Mouse (Mus musculus) MEL (cell line): ENCODE measurements around the gene 4930539E08Rik. TPM values are rescaled to one million over a fixed set of nuclear protein-coding genes. Genes with fewer than 3 reads are reported as not detected.

ENCODE experiments used
- DNase-seq: peaks from one replicate; pipeline ENCODE4 v3.0.0; 2011; ENCODE audit warnings: low read depth, low spot score
- H3K27ac ChIP-seq: 2 replicates; pipeline ENCODE4 v1.5.1; 2012; ENCODE audit warnings: low read depth, mild to moderate bottlenecking, control low read depth, low read length, moderate library complexity; ENCODE audit not compliant: control insufficient read depth
- H3K27me3 ChIP-seq, 2 experiments: fragments of 150-350 bp in 1 of 2; sonication (generic) in 1 of 2; 2 replicates each; pipeline ENCODE4 v1.6.1; 2012; ENCODE audit warnings: low read length in 2 of 2, mild to moderate bottlenecking in 2 of 2, improper control_type of control experiment in 1 of 2, moderate library complexity in 1 of 2; ENCODE audit not compliant: insufficient read depth in 2 of 2, control insufficient read depth in 1 of 2
- H3K36me3 ChIP-seq, 2 experiments: 2 replicates each; pipeline ENCODE4 v1.6.1; 2012 to 2014; ENCODE audit warnings: low read length in 2 of 2, improper control_type of control experiment in 1 of 2, inconsistent platforms in 1 of 2, mild to moderate bottlenecking in 1 of 2; ENCODE audit not compliant: insufficient read depth in 2 of 2, control insufficient read depth in 1 of 2
- H3K4me1 ChIP-seq, 2 experiments: fragments of 150-350 bp in 1 of 2; sonication (generic) in 1 of 2; 2 replicates each; pipeline ENCODE4 v1.6.1; 2012; ENCODE audit warnings: low read length in 2 of 2, improper control_type of control experiment in 1 of 2, mild to moderate bottlenecking in 1 of 2; ENCODE audit not compliant: insufficient read depth in 2 of 2, control insufficient read depth in 1 of 2
- H3K4me3 ChIP-seq, 2 experiments: fragments of 150-350 bp in 1 of 2; sonication (generic) in 1 of 2; 2 replicates each; pipeline ENCODE4 v1.5.1; 2012; ENCODE audit warnings: low read depth in 2 of 2, low read length in 2 of 2, mild to moderate bottlenecking in 2 of 2, moderate library complexity in 2 of 2, control low read depth in 1 of 2, improper control_type of control experiment in 1 of 2; ENCODE audit not compliant: control insufficient read depth in 1 of 2, insufficient read depth in 1 of 2
- H3K79me2 ChIP-seq: 2 replicates; pipeline ENCODE4 v1.6.1; 2012; ENCODE audit warnings: mild to moderate bottlenecking, low read length, moderate library complexity; ENCODE audit not compliant: control insufficient read depth, poor library complexity, insufficient read depth
- H3K9ac ChIP-seq: 2 replicates; pipeline ENCODE4 v1.6.1; 2012; ENCODE audit warnings: low read depth, mild to moderate bottlenecking, control low read depth, low read length, moderate library complexity; ENCODE audit not compliant: control insufficient read depth, poor library complexity, severe bottlenecking
- H3K9me3 ChIP-seq: fragments of 150-350 bp; sonication (generic); replicated peaks from 2 replicates; pipeline ENCODE4 v1.6.1; 2012; ENCODE audit warnings: mild to moderate bottlenecking, low read length, improper control_type of control experiment, moderate library complexity; ENCODE audit not compliant: insufficient read depth
- BHLHE40 ChIP-seq: IDR thresholded peaks from 2 replicates; pipeline ENCODE4 v1.6.1; 2012; ENCODE audit warnings: low read depth, mild to moderate bottlenecking, inconsistent platforms, low read length, improper control_type of control experiment, borderline replicate concordance
- CHD2 ChIP-seq: IDR thresholded peaks from 2 replicates; pipeline ENCODE4 v1.6.1; 2011; ENCODE audit warnings: low read length, improper control_type of control experiment
- CTCF ChIP-seq, 3 experiments: IDR thresholded peaks in 2 of 3; conservative IDR thresholded peaks in 1 of 3; 2 replicates each; pipeline ENCODE4 v1.5.1; 2011 to 2012; ENCODE audit warnings: low read length in 3 of 3, low read depth in 2 of 3, mild to moderate bottlenecking in 2 of 3, improper control_type of control experiment in 1 of 3, inconsistent platforms in 1 of 3, mixed read lengths in 1 of 3, moderate library complexity in 1 of 3; ENCODE audit not compliant: control insufficient read depth in 1 of 3, insufficient read depth in 1 of 3, poor library complexity in 1 of 3, severe bottlenecking in 1 of 3
- ETS1 ChIP-seq: IDR thresholded peaks from 2 replicates; pipeline ENCODE4 v1.6.1; 2012; ENCODE audit warnings: low read depth, mild to moderate bottlenecking, inconsistent platforms, low read length, improper control_type of control experiment, moderate library complexity
- GATA1 ChIP-seq: IDR thresholded peaks from 2 replicates; pipeline ENCODE4 v1.6.1; 2011; ENCODE audit warnings: low read depth, low read length, improper control_type of control experiment
- HCFC1 ChIP-seq: IDR thresholded peaks from 2 replicates; pipeline ENCODE4 v1.6.1; 2012; ENCODE audit warnings: low read depth, mild to moderate bottlenecking, inconsistent platforms, low read length, improper control_type of control experiment, moderate library complexity
- JUND ChIP-seq: IDR thresholded peaks from 2 replicates; pipeline ENCODE4 v1.6.1; 2011; ENCODE audit warnings: low read depth, mild to moderate bottlenecking, improper control_type of control experiment, low read length
- MAX ChIP-seq: IDR thresholded peaks from 2 replicates; pipeline ENCODE4 v1.6.1; 2011; ENCODE audit warnings: low read length, improper control_type of control experiment
- MAZ ChIP-seq: IDR thresholded peaks from 2 replicates; pipeline ENCODE4 v1.6.1; 2012; ENCODE audit warnings: low read depth, mild to moderate bottlenecking, inconsistent platforms, low read length, improper control_type of control experiment
- MXI1 ChIP-seq: IDR thresholded peaks from 2 replicates; pipeline ENCODE4 v1.6.1; 2011; ENCODE audit warnings: mild to moderate bottlenecking, low read depth, low read length, improper control_type of control experiment
- MYB ChIP-seq: IDR thresholded peaks from 2 replicates; pipeline ENCODE4 v1.6.1; 2011; ENCODE audit warnings: mild to moderate bottlenecking, low read depth, low read length, improper control_type of control experiment
- MYC ChIP-seq: IDR thresholded peaks from 2 replicates; pipeline ENCODE4 v1.6.1; 2011; ENCODE audit warnings: low read depth, mild to moderate bottlenecking, low read length, improper control_type of control experiment, moderate library complexity
- NRF1 ChIP-seq: IDR thresholded peaks from 2 replicates; pipeline ENCODE4 v1.6.1; 2014; ENCODE audit warnings: low read depth, mild to moderate bottlenecking, inconsistent platforms, low read length, improper control_type of control experiment, moderate library complexity; ENCODE audit not compliant: poor library complexity, insufficient read depth, severe bottlenecking
- POLR2AphosphoS2 ChIP-seq: IDR thresholded peaks from 2 replicates; pipeline ENCODE4 v1.6.1; 2011; ENCODE audit warnings: low read length, improper control_type of control experiment
- POLR2AphosphoS5 ChIP-seq: IDR thresholded peaks from 2 replicates; pipeline ENCODE4 v1.6.1; 2012; ENCODE audit warnings: low read depth, borderline replicate concordance, mild to moderate bottlenecking, inconsistent platforms, low read length, moderate library complexity, mixed read lengths
- RCOR1 ChIP-seq: IDR thresholded peaks from 2 replicates; pipeline ENCODE4 v1.6.1; 2012; ENCODE audit warnings: low read depth, mild to moderate bottlenecking, inconsistent platforms, low read length, improper control_type of control experiment
- TAL1 ChIP-seq: IDR thresholded peaks from 2 replicates; pipeline ENCODE4 v1.6.1; 2012; ENCODE audit warnings: mild to moderate bottlenecking, inconsistent platforms, low read length, moderate library complexity, mixed read lengths
- TBP ChIP-seq: IDR thresholded peaks from 2 replicates; pipeline ENCODE4 v1.8.0; 2011; ENCODE audit warnings: low read depth, low read length, improper control_type of control experiment
- TCF12 ChIP-seq: IDR thresholded peaks from 2 replicates; pipeline ENCODE4 v1.6.1; 2014; ENCODE audit warnings: low read depth, mild to moderate bottlenecking, inconsistent platforms, low read length, improper control_type of control experiment, moderate library complexity
- UBTF ChIP-seq: IDR thresholded peaks from 2 replicates; pipeline ENCODE4 v1.6.1; 2012; ENCODE audit warnings: low read depth, mild to moderate bottlenecking, inconsistent platforms, low read length, improper control_type of control experiment, moderate library complexity, borderline replicate concordance; ENCODE audit not compliant: insufficient read depth
- USF1 ChIP-seq: IDR thresholded peaks from 2 replicates; pipeline ENCODE4 v1.6.1; 2014; ENCODE audit warnings: low read depth, mild to moderate bottlenecking, inconsistent platforms, low read length, improper control_type of control experiment, moderate library complexity
- ZC3H11A ChIP-seq: IDR thresholded peaks from 2 replicates; pipeline ENCODE4 v1.6.1; 2012; ENCODE audit warnings: low read depth, mild to moderate bottlenecking, inconsistent platforms, low read length, improper control_type of control experiment
- ZMIZ1 ChIP-seq: IDR thresholded peaks from 2 replicates; pipeline ENCODE4 v1.6.1; 2012; ENCODE audit warnings: low read depth, mild to moderate bottlenecking, inconsistent platforms, low read length, improper control_type of control experiment, moderate library complexity
- polyA plus RNA-seq, 2 experiments: library from polyadenylated mRNA; stranded (reverse) in 1 of 2; unstranded in 1 of 2; fragments of >175 nt in 1 of 2; fragments of >200 nt in 1 of 2; gene quantifications; 2 replicates each; pipeline versions ENCODE4 v1.2.1 to v1.2.4; 2012; ENCODE audit warnings: low replicate concordance in 2 of 2, low read depth in 1 of 2; ENCODE audit not compliant: insufficient read length in 2 of 2, insufficient read depth in 1 of 2, missing spikeins in 1 of 2
- total RNA-seq: library from RNA; depleted of rRNA; stranded (reverse); fragments of 300-350 nt; gene quantifications from 2 replicates; pipeline ENCODE4 v1.2.3, GENCODE M21; 2012; rRNA removed

Gene 4930539E08Rik
- total RNA-seq (0.04 TPM in 1 of 2 replicates, not detected in the other), polyA plus RNA-seq (under 1 TPM in 1 of 2 experiments, not detected in 1; 0.01 TPM)

DNA sequence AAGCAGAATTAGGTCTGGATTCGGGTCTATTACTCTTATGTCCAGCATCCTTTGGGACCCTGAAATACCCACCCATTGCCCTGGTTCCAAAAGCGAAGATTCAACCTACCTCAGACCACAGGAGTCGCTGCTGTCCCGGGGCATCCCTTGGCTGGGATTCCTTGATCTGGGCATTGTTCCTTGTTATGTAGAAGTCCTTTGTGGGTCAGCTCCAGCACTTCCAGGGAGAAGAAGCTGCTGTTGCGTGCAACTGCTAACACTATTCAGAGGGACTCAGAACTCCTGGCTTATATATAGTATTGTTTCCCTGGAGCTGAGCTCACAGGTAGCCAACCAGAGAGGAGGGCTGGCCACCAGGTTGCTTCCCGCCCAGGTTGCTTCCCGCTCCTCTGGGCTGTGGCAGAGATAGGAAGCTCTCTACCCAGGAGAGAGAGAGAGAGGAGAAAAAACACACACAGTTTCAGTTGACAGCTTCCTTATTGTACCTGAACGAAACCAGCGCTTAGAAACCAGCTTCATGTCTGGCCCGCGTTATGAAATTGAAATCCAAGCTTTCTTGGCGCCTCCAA, at the start of gene 4930539E08Rik:
TSS of gene 4930539E08Rik (minus strand) at position 265 of the 569 bp plus-strand sequence.
- H3K4me3 ChIP-seq, result no peak within 1 kb of the TSS
- H3K4me1 ChIP-seq, result no peaks in the 10 kb centered on the region
- H3K27ac ChIP-seq, result no peak within 1 kb of the TSS

DNA sequence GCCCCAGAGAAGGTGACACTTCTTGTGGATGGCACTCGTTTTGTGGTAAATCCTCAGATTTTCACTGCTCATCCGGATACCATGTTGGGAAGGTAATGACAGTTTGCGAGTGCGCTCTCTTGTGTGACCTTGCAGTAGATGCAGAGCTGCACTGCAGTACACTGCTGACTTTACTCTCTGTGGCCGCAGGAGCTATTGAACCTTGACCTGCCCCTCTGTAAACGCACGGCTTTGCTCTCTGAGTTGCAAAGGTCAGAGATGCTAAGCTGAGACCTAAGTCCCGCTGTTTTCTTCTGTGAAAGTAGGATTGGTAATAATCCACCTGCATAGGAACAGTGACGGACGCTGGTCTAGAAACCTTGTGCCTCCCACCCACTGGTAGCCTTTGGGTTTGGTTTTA, 46.5 kb upstream of the 4930539E08Rik start:
- TF ChIP-seq ZMIZ1 (no peak), JUND (no peak), MAZ (no peak), MYB (no peak), USF1 (no peak), MAX (no peak), HCFC1 (no peak), GATA1 (no peak), CTCF (IDR thresholded peaks at IDR 0.05 in 2 of 3, conservative IDR thresholded peaks at IDR 0.05 in 1 of 3; ENCODE audit: control insufficient read depth in 1 of 3, insufficient read depth in 1 of 3, low read depth in 2 of 3, low read length in 3 of 3, poor library complexity in 1 of 3, severe bottlenecking in 1 of 3) (no peak)
- Histone ChIP-seq H3K9me3 (no peaks in the 10 kb centered on the region), H3K9ac (no peak overlapping the region), H3K27ac (no peak overlapping the region), H3K36me3 (peaks cover 0 to 5% of the 10 kb centered on the region in 2 experiments; a peak in 2 of 4 replicates), H3K27me3 (no peaks in the 10 kb centered on the region), H3K79me2 (peaks cover 12% of the 10 kb centered on the region), H3K4me3 (no peak overlapping the region), H3K4me1 (no peaks in the 10 kb centered on the region)
- DNase-seq, result no peak

More for the DNA sequence above, at the start of gene 4930539E08Rik:
- no peaks in the 10 kb centered on the region for H3K9me3 ChIP-seq
- TF ChIP-seq ETS1, result no peak
- no peak for TF ChIP-seq POLR2AphosphoS2
- TF ChIP-seq RCOR1, result no peak
- no peak for TF ChIP-seq TAL1
- TF ChIP-seq ZC3H11A, result no peak
- no peak for TF ChIP-seq MAZ
- H3K36me3 ChIP-seq, result no peaks in the 10 kb centered on the region
- H3K79me2 ChIP-seq, result no peaks in the 10 kb centered on the region
- H3K27me3 ChIP-seq, result 0 out of 4 replicates have a peak, but pooled peaks cover 0 to 1% of the 10 kb centered on the region in 2 experiments
- DNase-seq, result no peak
- no peak within 1 kb of the TSS for H3K9ac ChIP-seq

DNA sequence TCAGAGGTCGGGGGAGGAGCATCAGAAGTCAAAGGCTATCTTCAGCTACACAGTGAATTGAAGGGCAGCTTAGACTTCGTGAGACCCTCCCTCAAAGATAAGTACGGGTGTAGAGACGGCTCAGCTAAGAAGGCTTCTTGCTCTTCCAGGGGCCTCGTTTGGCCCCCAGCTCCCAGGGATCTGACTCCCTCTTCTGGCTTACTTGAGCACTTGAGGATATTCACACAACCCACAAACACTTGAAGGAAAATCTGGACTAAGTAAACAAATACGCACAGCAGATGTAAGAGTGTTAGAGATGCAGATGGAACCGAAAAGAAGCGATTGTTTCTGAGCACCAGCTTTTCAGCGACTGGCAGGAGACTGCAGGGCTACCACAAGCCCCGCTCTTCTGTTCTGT, 45.5 kb upstream of the 4930539E08Rik start:
- Histone ChIP-seq H3K4me3 (no peak overlapping the region), H3K4me1 (no peaks in the 10 kb centered on the region), H3K36me3 (peaks cover 0 to 5% of the 10 kb centered on the region in 2 experiments; a peak in 2 of 4 replicates), H3K9me3 (no peaks in the 10 kb centered on the region), H3K9ac (no peak overlapping the region), H3K27ac (no peak overlapping the region), H3K27me3 (no peaks in the 10 kb centered on the region), H3K79me2 (peaks cover 19% of the 10 kb centered on the region)
- DNase-seq, result no peak
- TF ChIP-seq MYC (no peak), CTCF (IDR thresholded peaks at IDR 0.05 in 2 of 3, conservative IDR thresholded peaks at IDR 0.05 in 1 of 3; ENCODE audit: control insufficient read depth in 1 of 3, insufficient read depth in 1 of 3, low read depth in 2 of 3, low read length in 3 of 3, poor library complexity in 1 of 3, severe bottlenecking in 1 of 3) (no peak), CHD2 (no peak), TBP (no peak), POLR2AphosphoS5 (no peak), BHLHE40 (no peak), TCF12 (no peak), JUND (no peak), NRF1 (no peak), USF1 (no peak), MXI1 (no peak), UBTF (no peak)
